Mouse (Mus musculus) large intestine, adult 2 months (tissue): ENCODE measurements around the gene Ucn3. TPM values are rescaled to one million over a fixed set of nuclear protein-coding genes. Genes with fewer than 3 reads are reported as not detected.

Experiments
- DNase-seq: peaks from one replicate; pipeline ENCODE4 v3.0.0-alpha.2; 2012; ENCODE audit warnings: low read depth, low spot score
- WGBS: fragments of 180-500 bp; shearing (Covaris S2); methylation state at CpG from one replicate; pipeline ENCODE4 v1.1.7; 2018; 5-methylcytosine and 5-hydroxymethylcytosine counted together
- polyA plus RNA-seq: library from polyadenylated mRNA; depleted of rRNA; stranded (reverse); fragments of >200 nt; gene quantifications from 2 replicates; pipeline ENCODE4 v1.2.3, GENCODE M21; 2012; rRNA removed

Ucn3 gene
- polyA plus RNA-seq, 1 experiment, result 0.55 TPM

DNA sequence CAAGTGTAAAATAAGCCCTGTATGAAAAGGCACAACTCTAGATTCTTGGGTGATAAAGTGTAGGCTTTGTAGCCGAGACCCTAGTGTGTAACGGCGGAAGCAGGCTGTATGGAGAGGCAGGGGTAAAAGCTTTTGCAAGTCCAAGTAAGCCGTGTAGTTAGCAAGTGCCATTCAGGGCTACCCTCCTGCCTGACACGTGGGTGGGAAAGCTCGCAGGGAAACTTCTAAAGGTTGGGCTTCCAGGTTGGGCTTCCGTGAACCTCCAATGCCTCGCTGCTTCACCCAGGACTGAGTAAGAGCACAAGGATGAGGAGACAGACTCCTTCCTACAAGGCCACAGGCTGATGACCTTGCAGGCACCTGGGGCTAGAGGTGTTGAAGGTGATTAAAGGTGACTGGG is 50.6 kb downstream of the Ucn3 start:
- 62% methylated on average over 8 of the region's 8 CpGs for WGBS
- no peak for DNase-seq

DNA sequence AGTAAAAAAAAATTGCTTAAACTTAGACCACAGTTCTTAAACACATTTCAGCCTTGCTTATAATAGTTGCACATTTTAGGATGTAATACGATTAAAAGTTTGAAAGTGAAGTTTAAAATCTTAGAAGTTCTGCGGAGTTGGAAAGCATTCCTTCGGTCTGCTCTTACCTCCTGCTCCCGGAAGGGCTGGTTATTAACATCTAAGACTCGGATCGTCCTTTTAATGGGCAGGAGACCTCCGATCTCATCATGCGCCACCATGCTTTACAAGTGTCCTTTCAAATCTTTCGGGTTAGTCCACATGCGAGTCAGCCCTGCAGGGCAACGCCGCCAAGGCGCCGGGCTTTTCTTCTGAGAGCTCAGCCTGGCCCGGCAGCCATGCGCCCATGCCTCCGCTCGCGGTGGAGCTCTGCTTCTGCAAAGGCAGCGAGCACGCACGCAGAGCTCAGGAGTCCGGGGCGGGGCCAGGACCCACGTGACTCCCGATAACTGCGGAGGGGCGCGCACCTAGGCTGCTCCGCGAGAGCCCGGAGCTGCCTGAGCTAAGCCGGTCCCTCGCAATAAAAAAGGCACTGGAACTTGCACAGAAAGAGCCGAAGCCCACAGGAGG is 51.9 kb downstream of the Ucn3 start:
- DNase-seq, result no peak
- under 1% methylated on average over 35 of the region's 35 CpGs for WGBS

DNA sequence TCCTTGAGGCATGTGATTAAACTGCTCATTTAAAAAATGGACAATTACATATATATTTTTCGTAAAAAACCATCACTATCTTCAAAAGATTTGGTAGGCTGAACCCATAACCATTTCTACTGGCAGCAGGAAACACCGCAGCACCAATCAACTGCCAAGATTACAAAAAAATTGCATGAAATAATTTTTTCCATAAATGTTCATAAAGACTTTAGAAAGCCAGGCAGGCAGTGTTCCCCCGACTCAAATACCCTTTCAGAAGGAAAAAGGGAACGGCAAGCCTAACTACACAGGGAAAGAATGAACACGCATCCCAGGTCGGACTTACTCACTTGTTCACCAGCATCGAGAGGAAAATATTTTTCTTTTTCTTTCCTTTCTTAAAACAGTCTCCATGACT is 52.5 kb downstream of the Ucn3 start:
- whole genome bisulfite sequencing, result 8% methylated on average over 7 of the region's 7 CpGs

DNA sequence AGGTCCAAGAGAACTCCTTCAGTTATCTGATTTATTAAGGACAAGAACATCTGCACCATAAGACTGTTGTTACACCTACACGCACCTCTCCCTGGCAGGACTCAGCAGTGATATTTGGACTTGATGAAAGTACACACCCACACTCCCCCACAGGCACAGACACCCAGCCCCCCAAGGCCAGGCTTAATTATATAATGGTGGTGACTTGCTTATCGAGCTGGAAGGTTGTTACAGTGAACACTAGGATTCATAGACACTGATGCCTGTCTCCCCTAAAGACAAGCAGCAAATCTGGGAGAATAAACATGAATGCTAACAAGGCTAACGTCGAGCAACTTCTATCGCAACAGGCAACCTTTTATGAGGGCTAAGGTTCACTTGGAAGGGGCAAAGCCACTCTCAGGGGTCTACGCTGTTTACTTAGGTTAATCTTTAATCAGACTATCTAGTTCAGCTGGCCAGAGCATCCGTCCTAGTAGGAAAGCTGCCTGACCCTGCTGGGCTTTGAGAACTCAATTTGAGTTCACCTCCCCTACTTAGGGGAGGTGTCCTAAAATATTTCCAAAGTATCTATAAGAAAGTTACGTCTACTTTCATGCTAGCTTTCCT is 53.6 kb downstream of the Ucn3 start:
- 23% methylated on average over 8 of the region's 8 CpGs for WGBS
- no peak for DNase-seq

More for the DNA sequence above, 52.5 kb downstream of the Ucn3 start:
- no peak for DNase-seq

Other genes starting within 250 kb of the Ucn3 start
- not detected in 2 replicates for gene Calml3, start 141.0 kb downstream of the Ucn3 start, polyA plus RNA-seq
- not detected in 2 replicates for gene Calm4, start 107.6 kb downstream of the Ucn3 start, polyA plus RNA-seq
- not detected in 2 replicates for gene Calm5, start 91.2 kb downstream of the Ucn3 start, polyA plus RNA-seq
- gene Net1, start 27.1 kb downstream of the Ucn3 start, polyA plus RNA-seq, result 63.8 and 88.6 TPM in 2 replicates
- 60.8 and 84.5 TPM in 2 replicates for gene Tubal3, start 27.1 kb downstream of the Ucn3 start, polyA plus RNA-seq
- 5.1 and 6.4 TPM in 2 replicates for gene Akr1c14, start 103.7 kb upstream of the Ucn3 start, polyA plus RNA-seq
- not detected in 2 replicates for gene Akr1c18, start 205.3 kb upstream of the Ucn3 start, polyA plus RNA-seq
- gene Akr1c13, start 245.8 kb upstream of the Ucn3 start, polyA plus RNA-seq, result 26.4 and 30.3 TPM in 2 replicates